Mouse (Mus musculus) megakaryocyte-erythroid progenitor cell, adult 5-6 weeks (primary cell): ENCODE results near the gene Syt9. TPM values are rescaled to one million over a fixed set of nuclear protein-coding genes. Genes with fewer than 3 reads are reported as not detected.

Experiments
- ATAC-seq: replicated peaks from 2 replicates; pipeline ENCODE4 v1.8.0; 2016; ENCODE audit warnings: mild to moderate bottlenecking, inconsistent platforms; ENCODE audit not compliant: severe bottlenecking, poor library complexity, low FRiP score, low TSS enrichment
- total RNA-seq, 2 experiments: library from RNA; stranded (forward) in 1 of 2; stranded (reverse) in 1 of 2; fragments of 200-1000, 215-1000 nt in 1 of 2; fragments of >200 nt in 1 of 2; fragmentation: Nextera tagmentation in 1 of 2; gene quantifications; 2 replicates each; pipeline ENCODE4 v1.2.3; 2014 to 2017

Gene Syt9
- total RNA-seq, 2 experiments from 2014 or later, result not detected

DNA sequence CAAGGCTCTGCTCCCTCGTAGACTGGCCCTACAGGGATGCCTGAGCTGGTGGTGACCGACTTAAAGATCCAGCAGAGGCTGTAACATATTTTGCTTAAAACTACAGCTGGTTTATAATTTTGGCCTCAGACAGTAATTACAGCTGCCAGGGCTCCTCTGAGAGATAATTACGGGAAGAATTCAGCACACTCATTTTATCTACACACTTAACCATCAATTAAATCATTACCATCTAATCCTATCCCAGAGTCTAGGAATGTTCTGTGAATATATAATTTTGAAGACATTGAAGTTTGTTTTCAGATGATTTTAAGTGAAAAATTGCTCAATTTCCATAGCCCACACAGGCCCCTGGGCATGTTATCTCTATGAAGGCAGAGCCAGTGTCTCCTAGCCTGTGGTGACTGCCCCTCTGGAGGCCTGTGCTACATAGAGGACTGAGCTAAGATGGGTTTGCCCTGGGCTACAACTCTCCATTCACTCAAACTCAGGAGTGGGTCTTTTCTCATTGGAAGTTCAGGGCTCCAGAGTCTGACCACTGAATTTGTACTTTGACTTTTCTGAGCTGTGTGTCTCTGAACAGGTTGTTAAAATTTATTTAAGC, 157.7 kb downstream of the Syt9 start:
- 0 out of 2 replicates have a peak, but pooled peaks have one; percentile 53 for ATAC-seq

DNA sequence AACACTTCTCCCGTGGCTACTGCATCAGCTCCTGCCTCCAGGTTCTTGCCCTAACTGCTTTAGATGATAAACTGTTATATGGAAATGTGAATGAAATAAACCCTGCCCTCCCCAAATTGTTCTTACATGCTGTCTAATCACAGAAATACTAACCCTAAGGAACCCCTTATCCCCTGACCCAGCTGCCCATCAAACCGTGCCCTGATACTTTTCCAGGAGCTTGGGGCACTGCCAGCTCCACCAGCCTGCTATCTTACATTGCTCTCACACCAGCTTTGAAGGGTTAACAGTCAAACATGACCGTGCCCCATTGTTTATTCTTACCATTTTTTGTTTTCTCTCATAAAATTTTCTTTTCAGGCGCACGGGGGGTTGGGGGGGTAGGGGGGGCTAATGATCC, 158.8 kb downstream of the Syt9 start:
- ATAC-seq, result peak; percentile 66

DNA sequence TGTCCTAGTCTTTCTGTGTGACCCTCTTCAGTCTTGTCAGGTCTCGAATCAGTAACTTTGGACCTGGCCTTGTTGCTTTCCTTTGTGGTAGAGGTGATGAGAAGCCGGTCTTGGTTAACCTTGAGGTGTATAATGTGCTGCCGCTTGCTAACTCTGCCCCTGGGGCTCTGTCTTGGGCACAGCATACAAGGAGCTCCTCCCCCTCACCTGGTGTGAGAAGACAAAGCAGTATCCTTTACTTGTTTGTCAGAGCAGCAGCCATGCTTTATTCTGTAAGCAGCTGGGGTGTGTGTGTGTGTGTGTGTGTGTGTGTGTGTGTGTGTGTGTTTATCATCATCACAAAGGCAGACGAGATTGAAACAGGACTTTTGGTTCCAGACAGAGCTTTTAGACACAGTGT, 164.8 kb downstream of the Syt9 start:
- ATAC-seq, result no peak

DNA sequence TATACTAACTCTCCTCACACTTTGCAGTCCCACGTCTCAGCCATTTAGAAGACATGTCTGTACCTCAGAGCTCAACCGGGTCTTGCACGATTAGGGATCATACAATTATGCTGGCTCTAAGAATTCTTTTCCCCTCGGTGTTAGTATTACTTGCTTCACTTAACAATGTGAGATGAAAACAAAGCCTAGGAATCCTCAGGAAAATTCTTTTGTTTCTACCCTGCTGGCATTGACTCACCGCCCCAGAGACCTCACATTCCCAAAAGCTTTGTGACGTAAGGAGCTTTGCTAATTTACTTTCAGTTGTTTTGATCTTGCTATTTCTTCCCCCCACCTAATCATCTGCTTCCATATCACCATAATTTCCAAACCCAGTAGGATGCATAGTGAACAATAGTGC, 166.0 kb downstream of the Syt9 start:
- ATAC-seq, result no peak

DNA sequence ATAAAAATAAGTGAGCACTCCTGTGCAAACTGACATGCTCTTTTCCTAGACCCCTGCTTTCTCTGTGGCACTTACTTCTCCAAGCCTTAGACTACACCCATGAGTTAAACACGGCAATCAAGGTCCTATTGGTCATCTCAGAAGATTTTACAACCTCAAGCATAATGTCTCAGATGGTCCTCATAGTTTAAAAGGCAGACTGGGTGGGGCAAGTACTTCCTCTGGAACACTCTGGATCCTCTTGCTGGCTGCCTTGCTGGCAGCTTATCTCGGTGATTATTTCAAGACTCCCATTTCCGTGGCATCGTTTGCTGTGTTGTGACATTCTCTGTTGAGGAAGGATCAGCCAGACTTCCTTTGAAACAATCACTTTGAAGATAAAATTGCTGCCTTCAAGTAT, 169.5 kb downstream of the Syt9 start:
- no peak for ATAC-seq

DNA sequence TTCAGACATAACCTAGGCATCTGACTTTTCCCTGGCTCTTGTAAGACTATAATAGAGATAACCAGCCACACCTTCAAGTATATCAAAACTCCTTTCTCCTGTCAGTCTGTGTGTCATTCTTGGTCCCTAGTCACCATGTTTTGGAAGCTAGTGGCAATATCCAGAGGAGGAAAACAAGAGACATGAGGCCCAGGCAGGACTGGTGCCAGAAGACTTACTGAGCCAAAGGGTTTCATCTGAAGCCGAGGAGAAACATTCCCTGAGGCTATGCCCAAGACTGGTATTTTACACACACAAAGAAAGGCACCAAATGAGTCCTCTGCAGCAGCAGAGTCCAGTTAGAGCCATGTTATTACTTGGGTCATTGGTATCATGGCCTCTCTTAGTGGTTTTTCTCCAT, 174.5 kb downstream of the Syt9 start:
- ATAC-seq, result no peak

DNA sequence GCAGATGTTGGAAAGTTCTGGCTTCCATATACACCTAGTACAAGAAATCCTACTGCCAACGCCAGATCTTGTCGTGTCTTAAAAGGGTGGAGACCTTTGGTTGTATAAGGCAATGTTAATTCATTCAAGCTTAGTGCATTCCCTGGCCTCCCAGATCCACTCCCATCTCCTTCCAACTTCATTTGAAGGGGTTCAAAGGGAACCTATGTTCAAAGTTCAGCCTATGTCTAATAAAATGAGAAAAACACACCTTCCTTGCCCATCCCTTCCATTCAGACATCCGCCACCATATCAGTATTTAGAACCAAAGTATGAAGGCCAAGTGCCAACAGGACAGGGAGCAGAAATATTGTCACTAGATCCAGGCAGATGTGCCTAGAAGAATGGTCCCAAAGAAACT, 177.3 kb downstream of the Syt9 start:
- ATAC-seq, result no peak

DNA sequence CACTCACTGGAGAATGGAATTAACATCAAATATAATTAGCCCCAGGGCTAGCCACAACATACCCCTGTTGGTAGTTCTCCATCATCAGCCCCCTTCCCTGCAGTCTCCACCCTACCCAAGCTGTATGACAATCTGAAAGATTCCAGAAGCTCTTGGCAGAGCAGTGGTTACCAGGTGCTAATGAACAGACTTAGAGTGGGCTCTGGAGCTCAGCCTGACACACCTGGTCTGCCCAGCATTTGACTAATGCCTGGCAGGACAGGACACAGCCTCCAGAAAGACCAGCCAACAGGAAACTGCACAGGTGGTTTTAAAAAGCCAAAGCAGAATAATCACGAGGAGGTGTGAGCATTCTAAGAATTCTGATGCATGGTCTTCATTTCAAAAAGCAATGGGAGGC, 182.9 kb downstream of the Syt9 start:
- ATAC-seq, result no peak

DNA sequence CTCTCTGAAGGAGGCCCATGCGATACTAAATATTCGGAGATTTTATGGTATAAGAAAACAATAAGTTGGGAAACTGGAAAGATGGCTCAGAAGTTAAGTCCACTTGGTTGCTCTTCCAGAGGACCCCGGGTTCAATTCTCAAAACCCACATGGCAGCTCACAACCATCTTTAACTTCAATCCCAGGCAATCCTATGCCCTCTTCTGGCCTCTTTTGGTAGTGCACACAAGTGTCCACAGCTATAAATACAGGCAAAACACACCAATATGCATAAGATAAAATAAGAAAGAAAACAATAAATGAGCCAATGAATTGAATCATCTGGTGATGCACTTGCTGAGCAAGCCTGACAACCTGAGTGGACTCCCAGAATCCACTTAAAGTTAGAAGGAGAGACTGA, 185.4 kb downstream of the Syt9 start:
- ATAC-seq, result peak; percentile 75

DNA sequence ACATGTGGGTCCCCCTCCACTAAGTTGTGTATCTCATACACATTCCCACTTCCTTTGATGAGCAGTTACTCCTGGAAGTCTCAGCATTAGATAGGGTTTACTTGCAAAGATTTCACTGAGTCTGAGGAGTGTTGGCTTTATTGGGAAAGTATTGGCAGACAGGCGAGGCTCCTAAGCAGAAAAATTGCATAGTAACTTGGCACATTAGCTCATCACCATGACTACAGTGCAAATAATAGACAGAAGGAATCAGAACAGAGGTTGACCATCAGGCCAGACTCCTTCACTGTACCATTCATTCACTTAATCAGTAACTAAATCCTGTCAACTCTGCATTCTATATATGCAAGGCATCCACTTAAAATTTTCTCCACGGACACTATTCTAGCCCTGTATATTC, 190.1 kb downstream of the Syt9 start:
- ATAC-seq, result no peak

DNA sequence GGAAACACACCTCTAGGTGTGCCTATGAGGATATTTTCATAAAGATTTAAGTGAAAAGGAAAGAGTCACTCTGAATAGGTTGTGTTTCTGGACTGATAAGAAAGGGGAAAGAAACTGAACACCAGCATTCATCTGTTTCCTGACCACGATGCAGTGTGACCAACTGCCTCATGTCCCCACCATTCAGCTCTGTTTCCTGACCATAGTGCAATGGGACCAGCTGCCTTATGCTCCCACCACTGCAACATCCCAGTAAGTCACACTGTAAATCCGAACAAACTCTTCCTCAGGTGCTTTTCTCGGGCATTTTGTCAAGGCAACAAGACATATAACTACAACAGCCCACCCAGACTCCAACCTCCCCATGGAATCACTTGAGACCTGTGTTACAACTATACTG, 191.1 kb downstream of the Syt9 start:
- ATAC-seq, result no peak

DNA sequence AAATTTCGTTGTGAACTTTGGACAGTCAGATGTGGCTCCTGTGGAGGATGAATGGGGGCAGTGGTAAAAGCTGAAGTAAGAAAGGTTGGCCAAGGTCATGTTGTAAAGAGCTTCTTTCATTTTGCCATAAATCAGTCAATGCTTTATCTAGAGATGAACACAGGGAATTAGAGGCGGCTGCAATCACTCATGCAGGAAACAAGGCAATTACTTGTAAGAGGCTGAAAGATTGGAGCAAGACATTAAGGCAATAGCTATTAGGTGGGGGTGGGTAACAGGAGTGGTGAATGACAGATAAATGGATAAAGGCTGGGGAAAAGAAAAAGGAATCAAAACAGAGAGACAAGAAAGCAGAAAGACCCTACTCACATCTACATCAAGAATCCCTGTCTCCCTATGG, 193.2 kb downstream of the Syt9 start:
- no peak for ATAC-seq

DNA sequence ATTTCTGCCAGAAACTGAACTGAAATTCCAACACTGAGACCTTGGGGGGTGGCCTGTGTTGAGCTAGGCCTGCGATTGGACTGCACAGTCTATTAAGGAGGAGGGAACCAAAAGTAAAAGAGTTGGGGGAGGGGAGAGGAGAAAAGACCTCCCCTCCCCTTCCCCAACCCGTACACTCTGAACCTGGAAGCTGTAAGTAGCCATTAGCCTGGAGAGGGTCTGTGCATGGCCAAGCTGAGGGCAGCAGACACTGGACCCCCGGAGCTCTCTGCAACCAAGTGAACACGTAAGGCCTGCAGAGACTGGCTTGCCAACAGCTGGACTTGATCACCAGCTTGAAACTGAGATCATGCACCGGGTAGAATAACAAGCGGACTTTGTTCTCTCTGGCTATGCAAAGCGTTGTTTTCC, 196.7 kb downstream of the Syt9 start, which contains the start of gene Olfml1:
Gene Olfml1, plus strand, starts transcription at position 186 of the 411 bp plus-strand sequence.
- ATAC-seq, result no peak

DNA sequence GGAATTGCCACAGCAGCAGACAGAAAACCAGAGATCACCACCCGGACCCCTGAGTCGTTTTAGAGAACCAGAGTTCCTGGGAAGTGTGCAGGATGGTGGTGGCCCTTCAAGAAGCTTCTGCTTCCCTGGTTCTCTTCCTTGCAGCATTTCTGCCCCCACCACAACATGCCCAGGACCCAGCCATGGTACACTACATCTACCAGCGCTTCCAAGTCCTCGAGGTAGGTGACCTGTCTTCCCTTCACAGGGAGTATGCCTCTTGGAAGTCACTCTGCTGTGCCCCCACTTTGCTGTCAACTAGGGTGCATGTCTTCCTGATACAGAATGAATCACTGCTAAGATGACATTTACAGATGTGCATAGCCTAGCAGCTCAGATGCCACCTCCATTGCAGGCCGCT, 197.1 kb downstream of the Syt9 start:
- ATAC-seq, result no peak

DNA sequence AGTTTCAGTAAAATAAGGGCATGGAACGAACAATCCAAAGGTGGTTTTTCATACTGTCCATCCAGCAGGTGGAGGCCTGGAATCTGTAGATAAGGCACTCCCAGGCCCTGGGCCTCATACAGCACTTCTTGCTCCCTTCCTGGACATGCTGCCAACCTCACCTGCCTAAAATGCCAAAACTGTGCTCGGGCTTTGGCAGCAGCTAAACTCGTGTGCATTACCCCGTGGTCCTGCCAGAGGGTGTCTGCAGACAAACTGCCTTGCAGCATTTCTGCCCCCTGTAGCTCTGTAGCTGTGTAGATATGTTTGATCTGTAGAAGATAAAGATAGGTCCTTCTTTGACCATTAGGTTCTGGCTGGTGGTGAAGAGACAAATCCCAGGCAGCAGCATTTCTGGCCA, 198.4 kb downstream of the Syt9 start:
- no peak for ATAC-seq

DNA sequence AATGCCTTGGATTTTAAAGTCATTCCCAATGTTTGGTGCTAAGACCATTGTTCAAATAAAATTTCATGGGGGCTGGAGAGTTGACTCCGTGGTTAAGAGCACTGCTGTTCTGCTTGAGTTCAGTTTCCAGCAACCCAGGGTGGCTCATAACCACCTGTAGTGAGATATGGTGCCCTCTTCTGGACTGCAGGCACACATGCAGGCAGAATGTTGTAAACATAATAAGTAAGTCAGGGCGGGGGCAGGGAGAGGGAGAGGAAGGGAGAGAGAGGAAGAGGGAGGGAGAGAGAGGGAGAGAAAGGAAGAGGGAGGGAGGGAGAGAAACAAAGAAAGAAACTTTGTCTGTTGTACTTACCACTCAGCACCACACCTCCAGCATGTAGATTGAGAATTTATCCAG, 203.3 kb downstream of the Syt9 start:
- ATAC-seq, result peak; percentile 63; the same call in 1 of the 2 replicates

DNA sequence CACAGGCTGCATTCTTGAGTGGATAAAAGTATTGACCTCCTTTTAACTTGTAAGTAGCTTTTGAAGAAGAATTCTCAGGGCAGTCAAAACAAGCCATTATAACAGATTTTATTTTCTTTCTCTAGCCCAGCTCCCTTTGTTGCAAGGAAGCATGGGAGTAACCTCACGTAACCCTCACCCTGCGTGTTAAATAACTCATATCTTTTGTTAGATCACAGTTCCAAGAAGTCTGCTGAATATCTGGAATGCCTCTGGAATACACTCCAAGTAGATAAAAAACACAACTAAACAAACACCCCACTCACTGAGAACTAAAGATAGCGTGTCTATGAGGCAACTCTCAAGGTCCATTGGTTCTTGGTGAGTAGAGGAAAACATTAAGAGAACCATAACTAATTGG, 203.7 kb downstream of the Syt9 start:
- ATAC-seq, result no peak

DNA sequence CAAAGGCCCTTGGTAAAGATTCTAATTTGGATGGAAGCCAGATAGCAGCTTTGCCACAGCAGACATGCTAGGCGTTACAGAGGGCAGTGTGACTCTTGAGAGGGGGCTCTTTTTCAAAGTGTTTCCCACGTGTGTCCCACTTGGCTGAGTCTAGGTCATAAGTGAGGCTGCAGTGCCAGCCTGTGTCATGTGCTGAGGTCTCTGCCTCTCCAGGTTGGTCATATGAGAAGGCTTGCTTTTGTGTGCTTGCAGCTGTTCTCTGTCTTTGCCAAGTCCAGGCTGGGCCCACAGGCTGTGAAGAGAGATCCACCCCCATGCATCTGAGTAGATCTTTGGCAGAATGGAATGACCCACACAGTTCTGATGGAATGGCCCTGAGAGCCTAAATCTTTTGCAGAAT, 222.1 kb downstream of the Syt9 start:
- ATAC-seq, result no peak

DNA sequence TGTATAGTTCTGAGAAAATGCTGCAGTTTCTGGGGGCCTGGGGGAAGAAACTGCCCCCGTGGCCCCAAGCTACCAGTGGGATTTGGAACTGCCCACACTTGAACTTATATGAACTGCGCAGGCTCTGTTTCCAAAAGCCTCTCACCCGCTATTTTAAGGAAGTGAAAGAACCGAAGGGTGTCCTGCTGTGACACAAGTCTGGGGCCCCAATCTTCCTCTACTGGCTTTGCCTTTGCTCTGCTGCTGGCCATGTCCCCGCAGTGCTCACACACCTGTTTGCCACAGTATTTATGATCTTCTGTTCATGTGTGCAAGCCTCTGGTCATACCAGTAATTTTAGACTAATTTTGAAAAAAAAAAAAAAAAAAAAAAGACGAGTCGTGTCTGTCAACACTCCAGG, 223.4 kb downstream of the Syt9 start:
- peak; percentile 13 for ATAC-seq

DNA sequence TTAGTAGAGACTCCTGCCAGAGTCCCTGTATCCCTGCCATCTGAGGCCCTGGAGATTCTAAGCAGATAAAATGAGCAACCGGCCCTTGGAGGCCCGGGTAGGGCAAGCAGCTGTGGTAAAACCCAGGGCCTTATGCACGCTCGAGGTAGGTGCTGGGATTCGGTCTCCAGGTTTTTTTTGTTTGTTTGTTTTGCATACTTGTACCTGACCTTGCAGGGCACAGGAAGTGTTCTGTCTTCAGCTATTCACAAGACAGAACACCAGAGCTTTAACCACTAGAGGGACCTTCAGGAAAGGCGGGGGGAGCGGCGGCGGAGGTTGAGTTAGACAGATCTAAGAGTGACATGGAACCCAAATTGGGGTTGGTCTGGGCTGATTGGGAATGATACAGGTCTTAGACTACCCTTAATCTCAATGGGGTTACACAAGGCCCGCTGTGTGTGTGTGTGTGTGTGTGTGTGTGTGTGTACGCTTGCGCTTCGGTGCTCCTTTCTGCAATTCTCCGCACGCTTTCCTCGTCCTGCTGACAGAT, 223.9 kb downstream of the Syt9 start:
- peak; percentile 86 for ATAC-seq

DNA sequence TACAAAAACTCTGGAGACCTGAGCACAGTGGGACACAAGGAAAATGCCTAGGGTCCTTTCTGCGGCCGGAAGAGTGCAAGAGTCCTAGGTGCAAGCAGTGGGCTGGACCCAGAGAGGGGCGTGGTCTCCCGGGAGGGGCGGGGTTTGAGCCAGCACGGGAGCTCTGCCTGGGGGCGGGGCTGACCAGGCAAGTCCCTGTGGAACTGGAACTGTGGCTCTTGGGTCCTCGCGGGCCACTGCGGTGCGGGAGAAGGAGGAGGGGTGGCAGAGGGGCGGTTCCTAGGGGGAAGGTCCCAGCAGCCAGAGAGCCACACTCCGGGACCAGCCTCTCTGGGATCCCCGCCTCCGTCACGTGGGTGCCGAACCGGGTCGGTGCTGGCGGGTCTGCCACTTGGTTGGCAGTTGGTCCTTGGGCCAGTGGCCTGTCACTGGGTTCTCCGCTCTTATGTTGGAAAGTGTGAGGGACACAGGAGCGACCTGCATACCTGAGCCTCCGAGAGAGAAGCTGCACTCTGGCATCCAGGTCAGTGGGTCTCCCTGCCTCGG, 224.4 kb downstream of the Syt9 start, which contains the start of gene Ppfibp2:
Gene Ppfibp2, plus strand, starts transcription at position 351 of the 546 bp plus-strand sequence.
- ATAC-seq, result peak; percentile 96
